Mouse (Mus musculus): Measurements from ENCODE around the gene Myrip.

Gene Myrip

DNA sequence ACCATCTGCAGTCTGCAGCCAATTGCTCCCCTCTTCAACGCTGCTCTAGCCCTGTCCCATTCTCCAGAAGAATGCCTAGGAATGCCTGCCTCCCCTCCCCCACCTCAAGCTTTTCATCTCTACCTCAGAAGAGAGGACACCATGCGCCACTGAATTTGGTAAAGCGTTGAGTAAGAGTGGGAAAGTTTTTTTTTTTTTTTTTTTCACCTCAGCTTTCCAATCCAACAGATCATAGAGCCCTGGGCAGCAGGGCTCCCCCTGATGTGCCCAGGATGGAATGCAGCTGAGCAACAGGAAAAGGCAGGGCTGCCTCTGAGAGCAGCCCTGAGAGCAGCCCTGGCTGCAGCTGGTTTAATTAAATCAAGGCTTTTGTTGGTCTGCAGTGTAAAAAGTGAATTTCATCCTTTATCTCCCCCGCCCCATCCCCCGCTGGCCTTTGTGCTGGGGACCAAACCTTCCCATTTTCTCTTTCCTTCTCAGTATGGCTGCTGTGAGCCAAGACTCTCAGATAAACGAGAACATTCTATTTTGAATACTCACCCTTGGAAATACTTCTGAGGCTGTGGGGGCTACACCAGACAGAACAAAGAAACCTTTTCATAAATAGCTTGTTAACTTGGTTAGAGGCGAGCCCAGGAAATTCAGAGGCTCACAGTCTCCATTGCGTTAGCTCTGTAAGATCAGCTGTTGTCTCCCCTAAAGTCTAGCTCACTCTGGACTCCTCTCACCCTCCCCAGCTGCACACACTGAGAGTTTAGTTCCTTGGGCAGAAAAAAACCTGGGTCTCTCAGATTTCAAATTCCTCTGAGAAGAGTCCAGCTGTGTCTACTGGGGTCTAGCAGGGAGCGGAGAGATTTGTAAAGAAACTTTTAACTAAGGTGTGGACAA lies 154.7 kb downstream of the Myrip start:
- in situ Hi-C loops (cut with MboI, MseI): no loop called here

DNA sequence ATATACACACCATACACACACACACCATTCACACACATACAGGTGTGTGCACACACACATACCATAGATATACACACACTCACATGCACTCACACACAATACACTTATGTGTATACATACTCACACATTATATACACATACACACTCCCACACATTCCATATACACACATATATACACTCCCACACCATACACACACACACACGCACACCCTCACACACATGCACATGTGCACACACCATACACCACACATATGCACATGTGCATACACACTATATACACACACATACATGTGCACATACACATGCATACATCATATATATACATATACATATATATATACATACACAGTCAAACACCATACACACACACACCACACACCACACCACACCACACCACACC lies 169.1 kb downstream of the Myrip start:
- in situ Hi-C loops (cut with MboI, MseI): no loop called here

DNA sequence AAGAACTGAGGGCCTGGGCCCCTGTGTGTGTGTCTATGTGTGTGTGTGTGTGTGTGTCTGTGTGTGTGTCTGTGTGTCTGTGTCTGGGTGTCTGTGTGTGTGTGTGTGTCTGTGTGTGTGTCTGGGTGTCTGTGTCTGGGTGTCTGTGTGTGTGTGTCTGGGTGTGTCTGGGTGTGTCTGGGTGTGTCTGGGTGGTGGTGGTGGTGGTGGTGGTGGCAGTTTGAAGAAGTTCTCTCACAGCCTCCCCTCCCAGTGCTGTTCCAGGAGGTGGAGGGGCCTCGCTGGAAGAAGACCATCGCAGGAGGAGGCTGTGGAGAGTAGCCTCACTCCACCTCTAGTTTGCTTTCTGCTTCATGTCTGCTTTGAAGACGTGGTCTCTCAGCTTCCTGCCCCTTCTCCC lies 180.3 kb downstream of the Myrip start:
- in situ Hi-C loops (cut with MboI, MseI): no loop called here

DNA sequence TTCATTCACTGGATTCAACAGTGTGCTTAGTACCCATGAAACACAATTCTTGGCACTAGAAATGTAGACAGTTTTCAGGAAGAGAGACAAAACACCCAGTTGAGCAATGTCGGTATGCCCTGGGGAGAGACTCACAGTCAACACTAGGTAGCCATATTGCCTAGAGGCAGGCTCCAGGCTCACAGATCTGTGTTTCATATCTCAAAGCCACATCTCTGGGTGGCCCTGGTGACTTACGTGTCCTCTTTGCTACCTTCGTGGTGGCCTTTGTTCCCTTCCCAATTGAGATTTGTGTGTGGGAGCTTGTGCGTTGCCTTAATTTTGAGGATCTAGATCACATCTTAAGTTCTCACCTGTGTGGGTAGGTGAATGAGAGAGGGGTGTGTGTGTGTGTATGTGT lies 181.1 kb downstream of the Myrip start:
- in situ Hi-C loops (cut with MboI, MseI): no loop called here

DNA sequence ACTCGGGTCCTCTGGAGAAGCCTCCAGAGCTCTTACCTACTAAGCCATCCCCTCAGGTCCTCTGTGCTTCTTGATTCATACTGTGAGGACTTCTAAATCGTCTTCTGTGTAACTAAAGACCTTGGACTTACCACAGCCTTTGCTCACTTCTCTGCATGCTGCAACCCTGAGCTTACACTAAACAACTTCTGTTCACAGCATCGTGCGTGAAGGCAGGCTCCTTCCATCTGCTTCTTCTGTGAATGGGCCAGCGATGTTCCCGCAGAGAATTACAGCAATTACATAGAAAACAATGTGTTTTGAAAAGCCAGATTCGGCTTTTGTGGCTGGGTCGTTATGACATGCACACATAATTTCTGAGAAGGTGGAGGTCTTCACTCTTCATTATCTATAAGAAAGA lies 181.8 kb downstream of the Myrip start:
- in situ Hi-C loops (cut with MboI, MseI): no loop called here

DNA sequence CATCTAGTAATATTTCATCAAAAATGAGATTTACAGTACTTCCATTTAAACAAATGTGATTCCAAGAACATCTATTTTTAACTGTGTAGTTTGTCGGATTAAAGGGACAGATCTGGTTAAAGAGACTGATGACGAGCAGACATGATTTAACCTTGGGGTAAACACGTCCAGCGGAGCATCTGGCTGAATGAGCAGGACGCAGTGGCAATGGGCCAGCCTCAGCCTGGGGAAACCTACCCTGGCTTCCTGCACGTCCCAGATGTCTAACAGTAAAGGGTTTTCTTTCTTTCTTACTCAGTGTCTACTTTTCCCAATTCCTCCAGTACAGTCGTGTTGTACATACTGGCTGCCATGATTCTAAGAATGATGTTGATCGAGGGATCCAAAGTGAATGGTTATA lies 185.8 kb downstream of the Myrip start:
- in situ Hi-C loops (cut with MboI, MseI): no loop called here

DNA sequence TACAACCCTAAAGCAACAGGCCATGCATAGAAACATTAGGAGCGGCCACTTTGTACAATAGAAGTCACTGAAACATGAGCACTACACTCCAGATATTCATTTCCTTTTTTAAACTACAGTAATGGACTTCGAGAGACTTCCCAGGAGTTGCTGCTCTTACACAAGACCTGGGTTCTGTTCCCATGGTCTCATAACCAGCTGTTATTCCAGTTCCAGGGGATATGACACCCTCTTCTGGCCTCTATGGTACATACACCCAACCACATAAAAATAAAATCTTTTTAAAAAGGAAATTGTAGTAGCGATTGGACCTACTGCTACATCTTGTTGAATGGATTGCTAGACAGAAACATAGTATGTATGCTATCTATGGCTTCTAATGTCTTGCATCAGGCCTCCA lies 190.2 kb downstream of the Myrip start:
- in situ Hi-C loops (cut with MboI, MseI): no loop called here

DNA sequence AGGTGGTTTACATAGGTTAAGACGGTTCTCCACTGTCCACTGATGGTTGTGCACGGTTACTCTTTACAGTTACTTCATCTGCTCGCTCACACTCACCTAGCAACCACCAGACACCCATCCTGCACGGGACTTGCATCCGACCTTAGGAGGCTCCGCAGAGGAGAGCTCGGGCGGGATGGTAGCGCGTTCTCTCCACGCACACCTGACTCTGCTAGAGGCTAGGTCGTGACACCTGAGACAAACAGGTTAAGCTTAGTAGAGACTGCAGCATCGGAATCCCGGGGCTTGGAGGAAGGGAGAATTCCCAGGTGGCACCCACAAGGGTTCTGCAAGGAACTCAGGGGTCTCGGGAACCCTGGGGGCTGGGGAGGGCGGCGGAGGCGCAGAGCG lies 190.7 kb downstream of the Myrip start, which contains the start of gene Eif1b:
Eif1b (plus strand) TSS at position 223 of the 390 bp plus-strand sequence.
- in situ Hi-C loops (cut with MboI, MseI): no loop called here

DNA sequence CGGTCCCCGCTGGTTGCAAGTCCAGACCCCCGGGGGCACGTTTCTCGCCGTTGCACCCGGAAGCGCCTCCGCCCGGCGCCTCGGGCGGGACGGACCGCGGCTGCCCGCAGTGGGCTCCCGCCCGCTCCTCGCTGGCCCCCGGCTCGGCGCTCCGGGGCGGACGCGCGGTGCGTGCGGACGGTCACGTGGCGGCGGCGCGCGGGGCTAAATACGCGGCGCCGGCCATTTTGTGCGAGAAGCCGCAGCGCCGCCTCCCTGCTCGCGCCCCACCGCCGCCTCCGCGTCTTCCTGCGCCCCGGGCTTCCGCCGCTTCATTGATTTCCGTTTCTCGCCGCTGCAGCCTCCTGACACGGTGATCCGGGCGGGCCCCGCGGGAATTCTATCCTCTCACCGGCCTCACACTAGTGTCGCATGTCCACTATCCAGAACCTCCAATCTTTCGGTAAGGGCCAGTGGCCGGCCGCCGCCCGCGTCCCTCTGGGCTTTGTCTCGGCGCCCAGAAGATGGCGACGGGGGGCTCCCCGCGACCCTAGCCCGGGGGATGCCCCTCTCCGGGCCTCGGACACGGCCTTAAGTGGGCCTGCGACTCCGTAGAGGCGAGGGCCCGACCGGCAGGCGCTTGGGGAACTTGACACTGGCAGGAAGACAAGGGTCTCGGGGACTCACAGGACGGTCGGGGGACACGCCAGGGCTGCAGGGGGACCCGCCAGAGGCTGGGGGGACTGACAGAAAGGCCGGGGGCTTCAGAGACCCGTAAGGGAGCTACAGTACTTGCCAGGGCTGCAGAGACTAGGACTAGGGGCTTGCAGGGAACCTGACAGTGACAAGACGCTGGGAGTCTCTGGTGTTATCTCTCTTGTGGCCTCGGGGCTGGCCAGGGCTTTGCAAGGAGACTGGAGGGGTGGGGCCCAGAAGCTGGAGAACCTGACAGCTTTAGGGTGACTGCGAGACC lies 191.4 kb downstream of the Myrip start:
- in situ Hi-C loops (cut with MboI, MseI): no loop called here

DNA sequence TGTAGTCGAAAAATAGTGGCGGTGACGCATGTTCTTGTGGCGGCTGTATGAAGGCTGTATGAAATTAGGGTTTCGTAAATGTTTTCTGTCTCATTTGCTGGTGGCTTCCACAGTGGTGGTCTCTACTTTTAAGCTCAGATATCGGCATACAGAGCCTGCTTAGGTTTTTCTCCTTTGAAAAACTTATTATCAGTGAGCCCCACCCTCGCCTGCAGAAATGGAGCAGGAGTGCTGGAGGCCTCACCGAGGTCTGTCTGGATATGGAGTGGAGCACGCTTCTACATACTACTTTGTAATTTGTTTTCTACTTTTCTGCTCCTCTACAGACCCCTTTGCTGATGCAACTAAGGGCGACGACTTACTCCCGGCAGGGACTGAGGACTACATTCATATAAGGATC lies 192.5 kb downstream of the Myrip start:
- in situ Hi-C loops (cut with MboI, MseI): no loop called here

DNA sequence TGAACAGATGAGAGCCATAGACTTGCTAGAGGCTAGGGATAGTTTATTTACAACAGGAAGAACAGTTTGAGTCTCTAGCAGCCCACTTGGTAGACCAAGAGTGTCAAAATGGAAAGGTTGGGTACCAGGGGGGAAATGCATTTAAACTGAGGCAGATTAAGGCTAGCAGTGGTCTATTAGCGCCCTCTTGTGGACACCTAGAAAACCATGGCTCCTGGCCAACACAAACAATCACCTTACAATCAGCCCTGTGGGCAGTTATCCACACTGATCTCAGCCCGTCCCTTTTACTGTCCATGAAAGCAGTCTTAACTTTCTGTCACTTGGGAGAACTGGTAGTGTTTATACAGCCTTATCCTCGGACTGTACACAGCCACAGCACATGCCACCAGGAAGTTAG lies 195.4 kb downstream of the Myrip start:
- in situ Hi-C loops (cut with MboI, MseI): no loop called here

DNA sequence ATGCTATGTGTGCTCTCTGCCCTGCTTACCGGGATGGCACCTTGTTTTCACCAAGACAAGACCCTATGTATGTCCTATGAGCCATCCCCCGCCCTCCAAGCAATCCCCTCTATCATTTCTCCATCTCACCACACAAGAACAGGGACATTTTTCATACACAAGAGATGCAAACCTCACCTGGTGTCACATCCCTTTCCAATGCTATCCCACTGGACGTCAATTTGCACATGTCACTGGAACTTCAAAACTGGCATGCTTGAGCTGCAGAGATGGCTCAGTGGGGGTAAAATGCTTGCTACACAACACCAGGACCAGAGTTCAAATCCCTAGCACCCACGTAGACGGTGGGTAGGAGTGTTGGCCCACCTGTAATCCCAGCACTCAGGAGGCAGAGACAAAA lies 196.7 kb downstream of the Myrip start:
- in situ Hi-C loops (cut with MboI, MseI): no loop called here

DNA sequence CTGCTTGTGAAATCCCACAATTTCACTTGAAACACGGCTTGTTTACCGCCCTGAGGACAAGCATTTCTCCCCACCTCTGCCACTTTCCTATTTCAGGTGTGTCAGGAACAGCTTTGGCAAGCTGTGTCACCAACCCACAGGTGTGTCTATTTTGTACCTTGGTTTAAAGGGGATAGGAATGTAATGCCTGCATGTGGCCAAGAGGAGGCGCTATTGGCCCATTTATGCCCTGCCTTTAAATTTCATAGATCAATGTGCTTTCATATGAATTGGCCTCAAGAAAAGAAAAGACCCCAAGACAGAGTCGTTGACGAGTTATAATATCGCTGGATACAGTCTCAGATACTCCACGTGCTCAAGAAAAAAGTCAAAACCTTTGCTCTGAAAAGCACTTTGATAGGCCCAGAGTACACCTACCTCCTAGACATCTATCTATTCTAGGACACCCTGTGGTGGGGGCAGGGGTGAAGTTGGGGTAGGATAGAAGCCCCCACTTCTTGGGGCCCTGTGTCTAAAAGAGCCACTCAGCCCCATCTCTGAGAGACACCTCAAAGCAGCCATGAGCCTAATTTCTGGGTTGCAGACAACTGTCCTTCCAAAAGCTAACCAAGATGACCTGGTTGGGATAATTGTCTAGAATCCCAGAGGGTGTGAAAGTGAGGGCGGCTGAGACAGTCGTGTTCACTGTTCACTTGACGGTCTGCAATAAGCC lies 200.0 kb downstream of the Myrip start:
- in situ Hi-C loops (cut with MboI, MseI): loop anchor here (5.0 kb wide), 2 partner anchors 69 to 86 kb away; no protein-coding TSS in a partner anchor

DNA sequence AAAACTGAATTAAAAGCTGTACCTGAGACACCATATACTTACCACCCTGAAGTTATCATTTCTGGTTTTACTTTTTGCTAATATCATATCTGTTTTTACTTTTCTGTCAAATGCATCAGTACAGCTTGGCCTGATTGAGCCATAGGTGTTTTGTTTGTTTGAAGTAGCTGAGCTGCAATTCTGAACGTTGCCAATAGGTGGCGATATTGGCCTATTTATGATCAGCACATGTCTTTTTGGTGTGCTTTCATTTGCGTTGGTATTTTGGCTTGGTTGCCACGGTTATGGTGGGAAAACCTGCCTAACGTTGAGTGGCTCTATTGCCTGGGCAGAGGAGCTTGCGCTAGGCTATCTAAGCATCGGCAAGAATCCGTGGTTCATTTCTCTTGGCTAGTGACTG lies 200.7 kb downstream of the Myrip start:
- in situ Hi-C loops (cut with MboI, MseI): loop anchor here (5.0 kb wide), 2 partner anchors 70 to 85 kb away; no protein-coding TSS in a partner anchor

DNA sequence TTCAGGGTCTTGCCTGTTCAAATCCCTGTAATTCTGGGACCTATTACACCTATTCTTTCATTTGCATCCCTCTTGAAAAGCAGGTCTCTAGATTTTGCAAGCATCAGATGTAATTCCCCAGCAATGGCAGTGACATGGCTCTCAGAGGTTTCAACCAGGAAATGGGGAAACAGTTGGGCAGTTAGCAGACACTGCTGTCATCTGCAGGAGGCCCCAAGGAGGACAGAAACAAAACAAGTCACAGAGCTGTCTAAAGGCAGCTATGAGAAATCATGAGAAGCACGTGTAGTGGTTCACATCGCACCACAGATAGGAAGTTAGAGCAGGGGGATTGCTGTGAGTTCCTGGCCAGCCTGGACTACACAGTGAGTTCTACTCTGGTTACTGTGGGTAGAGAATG lies 203.1 kb downstream of the Myrip start:
- in situ Hi-C loops (cut with MboI, MseI): loop anchor here (5.0 kb wide), 2 partner anchors 72 to 83 kb away; no protein-coding TSS in a partner anchor

DNA sequence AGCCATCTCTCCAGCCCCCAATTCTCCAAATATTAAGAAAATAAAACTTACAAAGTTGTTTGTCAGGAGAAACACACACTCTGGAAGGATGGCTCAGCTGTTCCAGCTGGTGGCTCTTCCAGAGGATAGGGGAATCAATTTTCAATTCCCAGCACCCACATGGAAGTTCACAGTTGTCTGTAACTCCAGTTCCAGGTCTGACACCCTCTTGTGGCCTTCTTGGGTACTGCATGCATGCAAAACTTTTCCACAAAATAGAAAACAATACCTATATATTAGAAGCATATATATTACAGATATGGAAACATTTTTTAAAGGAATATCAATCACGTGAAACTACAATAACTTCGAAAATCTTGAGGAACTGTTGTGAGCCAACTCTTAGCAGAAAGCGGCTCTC lies 210.5 kb downstream of the Myrip start:
- in situ Hi-C loops (cut with MboI, MseI): no loop called here

DNA sequence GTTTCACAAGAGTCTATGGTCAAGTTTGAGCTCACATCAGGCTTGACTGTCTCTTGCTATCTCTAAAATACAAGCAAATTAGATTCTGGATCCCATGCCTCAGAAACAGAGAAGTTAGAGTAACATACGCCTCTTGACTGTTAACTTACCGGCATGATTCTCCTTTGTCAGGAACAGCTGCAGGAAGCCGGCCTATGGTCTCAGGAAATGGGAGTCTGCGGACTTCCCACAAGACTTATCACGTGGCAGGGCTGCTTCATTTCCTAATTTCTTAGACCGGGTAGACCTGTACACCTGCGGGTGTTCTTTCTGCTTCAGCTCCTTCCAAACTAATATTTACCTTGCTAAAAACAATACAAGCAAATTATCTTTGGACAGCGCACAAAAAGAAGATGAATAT lies 215.4 kb downstream of the Myrip start:
- in situ Hi-C loops (cut with MboI, MseI): no loop called here

DNA sequence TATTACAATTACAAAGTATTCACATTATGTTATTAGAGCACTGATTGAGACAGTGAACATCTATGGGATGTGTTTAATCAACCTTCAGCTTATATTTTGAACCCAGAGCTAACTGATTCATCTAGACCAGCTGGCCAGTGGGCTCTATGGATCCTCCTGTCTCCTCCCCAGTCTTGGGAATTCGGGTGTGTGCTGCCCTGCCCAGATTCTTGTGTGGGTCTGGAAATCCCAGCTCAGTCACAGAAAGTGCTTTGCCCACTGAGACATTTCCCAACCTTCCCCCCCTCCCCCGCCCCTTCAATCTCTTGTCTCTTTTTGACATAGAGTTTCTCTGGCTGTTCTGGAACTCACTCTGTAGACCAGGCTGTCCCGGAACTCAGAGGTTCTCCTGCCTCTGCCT lies 217.6 kb downstream of the Myrip start:
- in situ Hi-C loops (cut with MboI, MseI): no loop called here

DNA sequence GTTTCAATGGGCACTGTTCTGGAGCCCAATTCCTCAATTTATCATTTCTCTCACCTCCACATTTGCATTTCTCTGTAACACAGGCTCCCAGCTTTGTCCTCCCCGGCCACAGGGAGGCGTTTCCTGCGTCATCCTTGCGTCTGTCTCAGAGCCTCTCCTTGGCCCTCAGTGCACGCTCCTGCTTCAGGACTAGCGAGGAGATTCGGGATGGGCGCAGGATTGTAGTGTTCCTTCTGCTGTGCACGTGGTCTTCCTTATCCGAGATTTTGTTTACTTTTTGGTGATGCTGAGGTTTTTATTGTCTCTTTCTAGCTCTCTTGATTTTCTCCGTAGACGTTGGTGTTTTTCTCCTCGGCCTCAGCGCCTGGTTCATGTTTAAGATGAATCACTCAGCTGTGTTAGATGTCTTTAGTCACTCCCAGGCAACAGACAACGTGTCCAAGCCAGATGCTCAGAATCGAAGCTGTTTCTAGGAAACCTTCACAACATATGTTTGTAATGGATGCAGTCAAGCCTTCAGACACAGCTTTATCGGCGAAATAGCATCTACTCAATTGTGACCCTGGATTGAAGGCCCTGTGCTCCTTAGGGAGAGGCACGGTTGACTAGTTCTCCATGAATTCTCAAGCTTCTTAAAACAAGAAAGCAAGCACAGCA lies 218.3 kb downstream of the Myrip start:
- in situ Hi-C loops (cut with MboI, MseI): no loop called here

DNA sequence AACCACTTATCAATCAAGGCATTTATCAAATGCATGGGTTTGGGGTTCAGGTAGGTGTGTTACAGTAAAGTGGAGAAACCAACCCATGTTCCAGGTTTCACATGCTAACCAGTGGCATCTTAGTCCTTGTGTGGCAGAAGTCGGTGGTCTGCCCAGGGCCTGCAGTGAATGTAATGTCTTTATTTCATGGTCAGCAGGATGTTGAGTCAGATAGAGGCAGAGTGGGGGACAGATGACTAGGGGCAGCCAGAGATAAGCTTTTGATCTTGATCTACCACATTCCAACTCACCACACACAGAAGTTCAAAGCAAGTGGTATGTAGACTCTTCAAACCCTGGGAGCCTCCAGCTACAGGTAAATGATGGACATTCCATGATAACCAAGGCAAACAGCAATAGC lies 219.8 kb downstream of the Myrip start:
- in situ Hi-C loops (cut with MboI, MseI): no loop called here

Data from regulatory T cell (primary cell).